Mouse (Mus musculus): ENCODE measurements around the gene B630019K06Rik.
"Not testable (repeated sequence)": the region's sequence is repeated elsewhere in the genome, so short reads cannot be mapped to it uniquely, and the experiment has no call there.

The B630019K06Rik gene

DNA sequence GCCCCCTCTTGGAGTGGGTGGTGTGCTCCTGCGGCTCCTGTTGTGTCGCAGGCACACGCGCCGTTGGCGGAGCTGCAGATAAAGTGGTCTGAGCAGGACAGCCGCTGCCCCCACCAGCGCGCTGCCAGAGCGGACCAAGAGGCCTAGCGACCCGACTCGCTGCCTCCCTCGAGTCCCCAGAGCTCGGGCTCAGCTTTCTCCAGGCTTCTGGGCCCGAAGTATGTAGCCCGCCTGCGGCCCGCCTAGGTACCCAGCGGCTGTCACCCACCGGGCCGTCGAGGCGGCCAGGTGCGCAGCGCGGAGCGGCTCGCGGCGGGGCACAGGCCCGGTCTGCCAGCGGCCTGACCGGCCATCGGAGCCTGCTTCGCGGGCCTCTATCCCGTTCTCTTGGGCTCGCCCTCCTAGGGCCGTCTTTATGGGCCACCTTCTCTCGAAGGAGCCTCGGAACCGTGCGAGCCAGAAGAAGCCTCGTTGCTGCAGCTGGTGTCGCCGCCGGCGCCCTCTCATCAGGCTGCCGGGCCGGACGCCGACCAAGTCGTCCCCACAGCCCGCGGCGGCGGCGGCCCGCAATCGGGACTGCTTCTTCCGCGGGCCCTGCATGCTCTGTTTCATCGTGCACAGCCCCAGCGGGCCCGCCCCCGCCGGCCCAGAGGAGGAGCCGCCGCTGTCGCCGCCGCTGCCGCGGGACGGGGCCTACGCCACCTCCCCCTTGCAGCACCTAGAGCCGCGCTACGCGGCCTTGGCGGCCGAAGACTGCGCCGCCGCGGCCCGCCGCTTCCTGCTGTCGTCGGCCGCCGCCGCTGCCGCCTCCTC, at the start of gene B630019K06Rik:
B630019K06Rik (plus strand) TSS at position 40 of the 813 bp plus-strand sequence.
- peak; percentile 73 for DNase-seq (ENCODE audit: low read depth, low spot score)

DNA sequence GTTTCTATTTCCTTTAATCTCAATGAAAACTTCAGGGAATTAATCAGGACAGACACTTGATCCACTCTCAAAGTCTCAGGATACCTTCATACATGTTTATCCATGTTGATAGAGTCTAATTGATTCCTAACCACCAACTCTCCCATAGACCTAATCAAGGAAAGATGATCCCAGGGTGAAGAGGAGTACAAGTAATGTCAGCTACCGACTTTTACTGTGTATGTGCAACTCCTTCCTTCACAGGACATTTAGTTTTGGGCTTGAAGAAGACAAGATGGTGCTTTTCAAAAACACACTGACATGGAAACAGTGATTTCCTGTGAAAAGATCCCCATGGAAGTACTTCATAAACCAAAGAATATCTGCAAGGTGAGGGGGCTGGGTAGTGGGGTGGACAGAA, 48.5 kb upstream of the B630019K06Rik start, which contains the start of gene Gm6592:
Gm6592 (plus strand) TSS at position 301 of the 400 bp plus-strand sequence.
- DNase-seq (ENCODE audit: low read depth, low spot score): no peak

DNA sequence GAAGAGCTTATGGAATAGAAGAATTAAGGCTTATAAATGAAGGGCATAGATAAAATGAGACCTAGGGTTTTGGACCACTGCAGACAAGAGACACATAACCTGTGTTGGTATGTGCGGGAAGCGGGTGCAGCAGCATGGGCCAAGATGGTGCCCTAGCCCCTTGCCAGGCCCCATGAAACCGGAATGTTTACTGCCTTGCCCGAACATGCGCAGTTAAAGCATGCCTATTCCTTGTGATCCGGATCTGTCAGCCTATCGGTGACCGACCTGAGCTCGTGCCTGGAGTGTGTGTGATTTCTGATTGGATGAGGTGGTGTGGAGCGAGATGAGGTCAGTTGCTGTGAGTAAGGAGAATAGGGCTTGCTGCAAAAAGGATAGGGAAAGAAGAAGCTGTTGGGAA, 39.7 kb upstream of the B630019K06Rik start:
- DNase-seq (ENCODE audit: low read depth, low spot score): no peak

DNA sequence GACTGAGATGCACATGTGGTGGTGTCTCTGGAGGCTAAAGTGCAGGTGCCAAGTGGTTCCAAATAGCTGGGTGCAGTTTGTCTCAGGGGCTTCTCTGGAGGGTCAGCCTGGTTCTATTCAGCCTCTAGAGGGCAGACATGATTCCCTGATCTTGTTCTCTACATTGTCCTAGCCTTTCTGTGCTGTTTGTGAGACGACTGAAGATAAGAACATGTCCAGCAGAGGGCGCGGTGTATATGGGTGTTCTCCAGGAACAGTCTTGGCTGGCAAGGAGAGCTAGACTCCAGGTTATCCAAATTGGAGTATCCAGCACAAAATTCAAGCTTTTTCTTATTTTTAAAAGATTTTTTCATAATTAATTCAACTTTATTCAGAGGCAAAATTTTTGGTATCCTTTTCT, 27.9 kb upstream of the B630019K06Rik start:
- peak; percentile 76 for DNase-seq (ENCODE audit: low read depth, low spot score)

DNA sequence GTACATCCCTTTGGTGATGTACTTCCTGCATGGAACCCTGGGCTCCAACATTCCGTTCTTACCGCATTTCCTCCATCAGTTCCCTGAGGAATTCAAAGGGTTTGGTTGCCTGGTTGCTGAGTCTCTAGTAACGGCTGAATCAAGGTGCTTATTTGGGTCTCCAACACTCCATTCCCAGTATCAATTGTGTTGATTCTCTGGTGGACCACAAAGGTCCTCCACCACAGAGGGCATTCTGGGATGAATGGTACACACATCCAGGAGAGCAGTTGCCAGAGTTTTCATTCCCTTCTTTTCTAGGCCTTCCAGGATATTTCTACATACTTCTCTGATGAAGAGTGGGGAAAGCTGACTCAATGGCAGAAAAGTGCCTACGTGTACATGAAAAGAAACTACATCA, 18.2 kb upstream of the B630019K06Rik start, which contains the start of gene Gm5751:
Gm5751 (plus strand) TSS at position 301 of the 400 bp plus-strand sequence.
- DNase-seq (ENCODE audit: low read depth, low spot score): not testable (repeated sequence)

DNA sequence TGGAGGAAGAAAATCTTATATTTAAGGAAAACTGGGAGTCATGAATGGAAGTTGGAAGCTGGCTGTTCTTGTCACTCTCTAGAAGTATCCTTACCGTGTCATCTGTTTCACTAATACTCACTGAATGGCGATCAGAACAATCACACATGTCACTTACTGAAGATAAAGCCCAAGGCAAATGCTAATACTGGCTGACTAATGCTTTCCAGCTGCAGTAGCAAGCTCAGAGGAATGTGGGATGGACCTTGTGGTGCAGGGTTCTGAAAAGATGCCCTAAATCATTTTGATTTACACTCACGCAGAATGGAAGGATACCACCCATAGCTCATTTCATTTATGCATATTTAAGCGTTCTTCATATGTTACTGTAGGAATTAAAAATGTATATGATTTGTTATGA, 7.8 kb upstream of the B630019K06Rik start:
- DNase-seq (ENCODE audit: low read depth, low spot score): no peak

DNA sequence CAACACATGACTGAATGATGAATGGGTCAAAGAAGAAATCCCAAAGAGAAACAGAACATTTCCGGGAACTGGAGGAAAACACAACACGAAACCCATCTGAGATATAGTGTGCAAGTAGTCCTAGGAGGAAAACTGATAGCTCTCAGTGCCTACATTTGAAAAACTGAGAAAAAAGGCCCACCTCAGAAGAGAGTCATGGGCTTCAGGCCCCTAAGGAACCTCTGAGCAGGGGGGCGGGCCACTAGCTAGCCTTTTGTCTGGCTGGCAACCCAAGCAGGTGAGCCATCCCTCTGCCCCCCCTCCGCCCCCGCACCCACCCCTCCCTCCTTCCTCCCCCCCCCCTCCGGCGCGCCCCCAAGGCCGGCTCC, 223 bp upstream of the B630019K06Rik start:
- DNase-seq (ENCODE audit: low read depth, low spot score): no peak

DNA sequence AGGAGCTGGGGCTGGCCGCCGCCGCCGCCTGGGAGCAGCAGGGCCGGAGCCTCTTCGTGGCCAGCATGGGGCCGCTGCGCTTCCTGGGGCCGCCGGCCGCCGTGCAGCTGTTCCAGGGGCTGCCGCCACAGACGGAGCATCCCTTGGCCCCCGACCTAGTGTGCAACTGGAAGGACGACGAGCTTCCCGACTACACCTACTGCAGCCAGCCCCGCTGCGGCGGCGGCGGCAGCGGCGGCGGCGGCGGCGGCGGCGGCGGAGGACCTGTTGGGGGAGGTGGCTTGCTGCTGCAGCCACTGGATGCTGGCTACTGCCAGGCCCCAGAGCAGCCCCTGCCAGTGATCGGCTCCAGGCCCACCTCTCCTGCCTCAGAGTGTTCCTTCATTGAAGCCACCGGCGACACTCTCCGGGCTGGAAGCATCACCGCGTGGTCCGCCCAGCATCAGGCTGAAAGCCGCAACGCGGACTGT, 1.0 kb downstream of the B630019K06Rik start:
- DNase-seq (ENCODE audit: low read depth, low spot score): peak; percentile 54

DNA sequence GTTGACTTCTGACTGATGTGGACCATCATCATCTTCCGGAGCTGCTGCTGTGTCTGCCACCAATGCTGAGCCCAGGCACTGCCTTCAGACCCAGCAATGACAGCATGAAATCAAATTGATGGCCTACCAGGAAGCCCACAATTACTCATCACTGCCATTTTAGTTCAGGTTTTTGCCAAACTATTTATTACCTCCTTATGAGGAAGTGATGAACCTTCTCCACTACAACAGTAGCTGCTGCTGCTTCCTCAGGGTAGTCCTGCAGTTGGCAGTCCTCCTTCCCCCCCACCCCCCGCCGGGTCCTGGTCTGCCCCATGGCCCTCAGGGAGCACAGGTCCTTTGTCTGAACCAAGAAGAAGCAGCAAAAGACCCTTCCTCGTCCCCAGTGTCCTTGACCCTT, 8.6 kb downstream of the B630019K06Rik start:
- peak; percentile 62 for DNase-seq (ENCODE audit: low read depth, low spot score)

DNA sequence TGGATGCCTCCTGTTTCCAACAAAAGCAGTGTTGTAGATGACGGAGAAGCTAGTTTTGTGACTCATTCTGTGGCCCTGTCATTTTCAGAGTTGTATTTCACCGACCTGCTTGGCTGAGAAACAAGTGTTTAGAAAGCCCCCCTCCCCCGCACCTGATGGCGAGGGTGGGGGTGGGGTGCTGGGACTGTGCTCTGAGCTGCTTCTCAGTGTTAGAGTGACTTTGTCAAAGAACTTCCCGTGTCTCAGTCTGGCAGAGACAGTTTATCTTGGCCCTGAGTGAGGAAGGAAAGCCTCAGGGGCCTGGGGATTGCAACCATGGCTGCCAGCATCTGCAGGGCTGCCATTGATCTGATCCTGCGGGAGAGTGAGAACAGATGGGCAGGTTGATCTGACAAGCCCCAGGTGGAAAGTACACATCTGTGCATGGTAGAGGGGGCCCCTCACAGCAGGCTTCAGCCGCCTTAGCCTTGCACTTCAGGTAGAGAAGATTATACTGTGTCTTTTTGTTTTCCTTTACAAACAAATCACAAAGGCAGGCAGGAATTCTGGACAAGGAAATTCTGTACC, 9.8 kb downstream of the B630019K06Rik start:
- peak; percentile 42 for DNase-seq (ENCODE audit: low read depth, low spot score)

DNA sequence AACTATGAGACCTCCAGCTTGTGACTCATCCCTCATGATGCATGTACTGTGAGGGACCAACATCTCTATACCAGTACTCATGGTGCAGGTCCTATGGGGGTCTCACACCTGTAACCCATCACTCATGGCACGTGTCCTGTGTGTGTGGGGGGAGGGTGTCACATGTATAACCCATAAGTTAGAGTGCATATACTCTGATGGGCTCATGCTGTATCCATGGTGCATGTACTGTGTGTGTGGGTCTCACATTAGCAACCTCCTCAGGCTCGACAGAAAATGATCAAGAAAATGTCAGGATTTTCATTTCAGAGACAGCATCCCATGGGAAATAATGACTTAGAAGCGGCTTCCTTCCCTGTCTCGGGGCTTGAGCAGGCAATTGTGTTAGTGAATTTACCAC, 28.9 kb downstream of the B630019K06Rik start:
- DNase-seq (ENCODE audit: low read depth, low spot score): no peak

DNA sequence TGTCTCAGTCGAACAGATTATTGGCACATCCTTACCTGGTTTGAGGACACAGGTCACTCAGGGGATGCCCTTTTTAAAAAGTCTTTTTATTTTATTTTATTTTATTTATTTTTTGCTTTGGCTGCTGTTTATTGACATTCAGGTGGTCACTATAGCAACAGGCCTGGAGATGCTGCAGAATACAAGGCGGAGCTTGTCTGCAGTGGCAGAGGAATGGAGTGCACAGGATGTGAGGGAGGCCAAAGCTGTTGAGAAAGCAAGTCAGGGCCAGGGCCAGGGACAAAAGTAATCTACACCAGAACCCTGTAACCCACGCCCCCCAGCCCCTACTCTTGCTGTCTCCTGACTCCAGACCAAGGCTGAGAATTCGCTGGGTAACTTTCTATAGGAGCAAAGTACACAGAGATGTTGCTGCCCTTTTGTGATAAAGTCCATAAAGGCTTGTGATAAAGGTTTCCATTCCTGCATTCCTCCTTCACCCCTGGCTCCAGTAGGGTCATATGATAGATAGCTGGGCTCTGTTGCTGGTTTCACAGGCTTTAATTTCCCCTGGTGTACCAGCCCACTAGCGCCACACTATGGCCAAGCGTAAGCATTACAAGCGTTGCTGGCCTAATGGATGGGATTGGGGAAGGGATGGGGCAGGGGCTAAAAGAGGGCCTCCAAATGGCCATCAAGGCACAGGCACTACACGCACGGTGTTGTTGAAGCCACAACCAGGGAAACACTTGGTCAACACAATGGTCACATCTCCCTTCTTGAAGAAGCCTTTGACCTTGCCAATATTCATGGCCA, 29.8 kb downstream of the B630019K06Rik start:
- peak; percentile 33 for DNase-seq (ENCODE audit: low read depth, low spot score)

DNA sequence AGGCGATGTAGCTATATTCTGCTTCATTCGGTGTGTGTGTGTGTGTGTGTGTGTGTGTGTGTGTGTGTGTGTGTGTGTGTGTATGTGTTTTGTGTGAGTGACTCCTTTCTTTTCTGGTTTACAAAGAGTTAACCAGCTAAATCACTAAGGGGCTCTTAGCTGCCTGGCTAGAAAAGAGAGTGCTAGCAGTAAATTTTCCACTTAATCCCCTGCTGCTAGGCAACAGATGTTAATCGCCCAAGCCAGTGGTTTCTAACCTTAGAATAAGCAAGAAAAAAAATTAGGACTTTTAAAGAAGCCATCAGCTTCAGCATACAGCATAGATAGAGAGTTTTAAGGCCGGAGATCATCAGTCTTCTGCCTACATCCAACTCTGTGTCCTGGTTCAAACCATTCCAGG, 35.1 kb downstream of the B630019K06Rik start:
- no peak for DNase-seq (ENCODE audit: low read depth, low spot score)

DNA sequence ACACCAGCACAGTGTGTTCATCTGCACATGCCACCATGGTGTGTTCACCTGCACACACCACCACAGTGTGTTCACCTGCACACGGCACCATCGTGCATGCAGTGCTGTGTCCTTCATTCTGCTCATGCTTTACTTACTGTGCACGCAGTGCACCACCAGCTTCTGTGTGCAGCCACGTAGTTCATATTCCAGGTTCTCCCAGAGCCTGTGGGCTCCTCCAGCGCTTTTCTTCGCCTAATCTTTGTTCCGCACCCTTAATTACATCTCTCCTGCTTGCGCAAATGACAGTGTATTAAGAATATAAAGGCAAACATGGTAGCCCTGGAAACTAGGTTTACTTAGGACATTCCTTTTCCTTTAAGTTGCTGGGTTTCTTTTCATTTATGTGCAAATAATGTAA, 51.9 kb downstream of the B630019K06Rik start:
- DNase-seq (ENCODE audit: low read depth, low spot score): no peak
